Mouse (Mus musculus): ENCODE measurements around the gene Hecw2.

- TF ChIP-seq CTCF (IDR thresholded peaks at IDR 0.05; ENCODE audit: low read depth, low read length): no peak
- no peak for TF ChIP-seq TAL1 (conservative IDR thresholded peaks at IDR 0.05; ENCODE audit: low read depth, low read length)
- no peak for TF ChIP-seq POLR2AphosphoS5 (IDR thresholded peaks at IDR 0.05; ENCODE audit: insufficient replicate concordance, low read depth, low read length)
- no peak for TF ChIP-seq GATA1 (IDR thresholded peaks at IDR 0.05; ENCODE audit: borderline replicate concordance, low read length)
- TF ChIP-seq GATA2 (IDR thresholded peaks at IDR 0.05; ENCODE audit: borderline replicate concordance, low read depth, low read length): no peak
Measured at GRCm38 (mm10) chr1:54002077-54002476, 192.9 kb downstream of the Hecw2 start.

Data from G1E (cell line).